Mouse (Mus musculus) liver, embryonic 16.5 days (tissue): Measurements from ENCODE around the gene Ppp4r2. TPM values are rescaled to one million over a fixed set of nuclear protein-coding genes. Genes with fewer than 3 reads are reported as not detected.

Experiments
- ATAC-seq: fragments of 200-750 bp; cut with Nextera tagmentation; 2 replicates; pipeline ENCODE4 v1.8.0; 2017; ENCODE audit warnings: low read depth, mild to moderate bottlenecking, moderate number of reproducible peaks, moderate library complexity
- H3K27ac ChIP-seq: fragments of 300-500 bp; sonication (generic); 2 replicates; pipeline ENCODE4 v1.5.1; 2014; ENCODE audit warnings: mild to moderate bottlenecking, low read length
- H3K27me3 ChIP-seq: fragments of 300-500 bp; sonication (generic); 2 replicates; pipeline ENCODE4 v1.6.1; 2014; ENCODE audit warnings: low read depth, low read length, mixed read lengths; ENCODE audit not compliant: control insufficient read depth, insufficient read depth
- H3K36me3 ChIP-seq: fragments of 300-500 bp; sonication (generic); 2 replicates; pipeline ENCODE4 v1.6.1; 2014; ENCODE audit warnings: mild to moderate bottlenecking; ENCODE audit not compliant: control insufficient read depth, insufficient read depth
- H3K4me1 ChIP-seq: fragments of 300-500 bp; sonication (generic); 2 replicates; pipeline ENCODE4 v1.6.1; 2014; ENCODE audit warnings: low read depth, low read length, mixed read lengths; ENCODE audit not compliant: control insufficient read depth
- H3K4me2 ChIP-seq: fragments of 300-500 bp; sonication (generic); 2 replicates; pipeline ENCODE4 v1.6.1; 2014; ENCODE audit warnings: low read depth, low read length, mixed read lengths
- H3K4me3 ChIP-seq: fragments of 300-500 bp; sonication (generic); 2 replicates; pipeline ENCODE4 v1.5.1; 2014; ENCODE audit warnings: low read depth, mild to moderate bottlenecking, low read length
- H3K9ac ChIP-seq: fragments of 300-500 bp; sonication (generic); 2 replicates; pipeline ENCODE4 v1.6.1; 2014; ENCODE audit warnings: low read depth, low read length
- H3K9me3 ChIP-seq: fragments of 300-500 bp; sonication (generic); replicated peaks from 2 replicates; pipeline ENCODE4 v1.6.1; 2016; ENCODE audit warnings: low read length; ENCODE audit not compliant: control insufficient read depth
- WGBS: fragments of 180-500 bp; shearing (Covaris S2); extraction: QIAGEN DNeasy Blood & Tissue Kit; methylation state at CpG from one replicate; pipeline ENCODE4 v1.1.7; 2014; ENCODE audit not compliant: insufficient replicate concordance; 5-methylcytosine and 5-hydroxymethylcytosine counted together
- polyA plus RNA-seq: library from polyadenylated mRNA; unstranded; fragments of >200 nt; fragmentation: Nextera tagmentation; extraction: Ambion mirVana; gene quantifications from 2 replicates; pipeline ENCODE4 v1.2.1, GENCODE M21; 2015

The Ppp4r2 gene
- polyA plus RNA-seq, 1 experiment from 2014 or later = 4.6 TPM

DNA sequence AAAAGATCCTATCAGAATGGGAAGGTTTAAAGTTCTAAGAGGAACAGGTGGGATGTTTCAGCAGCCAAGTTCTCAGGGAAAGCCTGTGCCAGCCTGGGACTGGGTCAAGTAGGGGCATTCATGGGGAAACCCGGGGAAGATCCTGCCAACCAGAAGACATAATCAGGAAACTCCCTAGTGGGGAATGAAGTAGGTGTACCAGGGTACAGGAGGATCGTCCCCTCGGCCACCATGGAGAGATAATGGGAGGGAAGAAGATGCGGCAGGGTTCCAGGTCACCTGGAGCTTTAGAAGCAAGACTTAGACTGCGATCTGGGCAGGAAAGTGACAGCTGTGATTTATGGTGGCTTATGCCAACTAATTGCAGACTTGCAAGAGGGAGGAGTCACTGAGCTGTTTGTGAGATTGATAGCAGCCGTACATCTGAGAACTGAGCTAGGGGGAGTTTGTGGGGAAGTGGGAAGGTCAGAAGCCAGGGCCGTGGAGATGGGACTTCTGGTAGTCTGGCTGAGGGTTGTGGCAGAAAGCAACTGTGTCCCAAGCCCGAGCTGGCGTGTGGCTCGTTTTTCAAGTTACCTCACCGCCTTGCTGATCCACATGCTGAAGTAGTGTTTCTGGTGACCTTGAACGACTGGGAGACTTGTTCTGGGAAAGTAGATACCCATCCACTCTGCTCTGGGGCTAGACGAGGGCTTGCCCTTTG lies 30.9 kb upstream of the Ppp4r2 start:
- Histone ChIP-seq H3K27ac (no peak overlapping the region), H3K4me2 (no peak overlapping the region), H3K27me3 (no peaks in the 10 kb centered on the region), H3K9ac (no peak overlapping the region), H3K4me1 (no peaks in the 10 kb centered on the region), H3K4me3 (no peak overlapping the region), H3K9me3 (no peaks in the 10 kb centered on the region), H3K36me3 (no peaks in the 10 kb centered on the region)
- WGBS = 54% methylated on average over 13 of the region's 13 CpGs
- ATAC-seq = no peak

DNA sequence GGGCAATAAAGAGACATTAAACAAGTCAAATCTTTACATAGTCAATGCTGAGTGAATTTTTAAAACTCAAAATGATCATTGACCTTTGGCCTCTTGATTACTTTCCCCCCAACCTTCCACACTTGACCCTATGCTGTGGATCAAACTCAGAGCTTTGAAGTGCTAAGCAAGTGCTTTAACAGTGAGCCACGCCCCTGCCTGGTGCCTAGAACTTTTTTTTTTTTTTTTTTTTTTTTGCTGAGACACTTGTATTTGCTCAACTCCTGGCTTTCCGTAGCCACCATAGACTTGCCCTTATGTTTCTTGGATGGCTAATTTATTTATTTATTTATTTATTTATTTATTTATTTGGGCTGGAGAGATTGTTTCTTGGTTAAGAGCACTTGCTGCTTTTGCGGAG lies 30.2 kb upstream of the Ppp4r2 start:
- Histone ChIP-seq H3K27ac (no peak overlapping the region), H3K4me2 (no peak overlapping the region), H3K4me1 (no peaks in the 10 kb centered on the region), H3K36me3 (no peaks in the 10 kb centered on the region), H3K9me3 (no peaks in the 10 kb centered on the region), H3K9ac (no peak overlapping the region), H3K4me3 (no peak overlapping the region), H3K27me3 (no peaks in the 10 kb centered on the region)
- WGBS = 75% methylated on average over 3 of the region's 3 CpGs
- no peak for ATAC-seq

GRCm38 (mm10) chr6:100807187-100807586 lies 26.2 kb upstream of the Ppp4r2 start:
- Histone ChIP-seq H3K4me1 (no peaks in the 10 kb centered on the region), H3K27ac (no peak overlapping the region), H3K4me3 (no peak overlapping the region), H3K9me3 (no peaks in the 10 kb centered on the region), H3K9ac (no peak overlapping the region), H3K4me2 (no peak overlapping the region), H3K27me3 (no peaks in the 10 kb centered on the region), H3K36me3 (no peaks in the 10 kb centered on the region)
- no peak for ATAC-seq
- 77% methylated on average over 9 of the region's 9 CpGs for WGBS

DNA sequence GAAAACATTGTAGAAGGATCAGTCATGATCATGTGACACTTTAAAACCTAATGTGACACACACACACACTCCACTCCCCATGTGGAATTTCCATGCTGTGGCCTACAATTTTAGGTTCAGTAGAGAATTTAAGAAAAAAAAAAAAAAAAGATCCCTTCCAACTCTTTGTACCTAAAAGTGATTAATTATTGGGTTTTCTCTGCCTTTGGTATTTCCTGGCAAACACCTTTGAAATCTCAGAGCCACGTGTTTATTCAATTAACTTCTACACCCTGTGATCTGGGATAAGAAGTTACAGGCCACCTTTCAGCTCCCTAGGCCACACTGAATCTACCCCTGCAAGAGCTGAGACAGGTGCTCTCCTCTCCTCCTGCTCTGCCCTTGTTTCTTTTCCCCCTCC lies 25.7 kb upstream of the Ppp4r2 start:
- H3K4me1 ChIP-seq = no peaks in the 10 kb centered on the region
- H3K27me3 ChIP-seq = no peaks in the 10 kb centered on the region
- H3K9ac ChIP-seq = no peak overlapping the region
- H3K4me3 ChIP-seq = no peak overlapping the region
- WGBS = 39% methylated on average over 1 of the region's 1 CpGs
- H3K9me3 ChIP-seq = no peaks in the 10 kb centered on the region
- no peak overlapping the region for H3K27ac ChIP-seq
- ATAC-seq = no peak
- no peaks in the 10 kb centered on the region for H3K36me3 ChIP-seq
- H3K4me2 ChIP-seq = no peak overlapping the region

- no peak overlapping the region for H3K27ac ChIP-seq
- 58% methylated on average over 6 of the region's 6 CpGs for WGBS
These were observed 25.1 kb upstream of the Ppp4r2 start for GRCm38 (mm10) chr6:100808221-100808778.

DNA sequence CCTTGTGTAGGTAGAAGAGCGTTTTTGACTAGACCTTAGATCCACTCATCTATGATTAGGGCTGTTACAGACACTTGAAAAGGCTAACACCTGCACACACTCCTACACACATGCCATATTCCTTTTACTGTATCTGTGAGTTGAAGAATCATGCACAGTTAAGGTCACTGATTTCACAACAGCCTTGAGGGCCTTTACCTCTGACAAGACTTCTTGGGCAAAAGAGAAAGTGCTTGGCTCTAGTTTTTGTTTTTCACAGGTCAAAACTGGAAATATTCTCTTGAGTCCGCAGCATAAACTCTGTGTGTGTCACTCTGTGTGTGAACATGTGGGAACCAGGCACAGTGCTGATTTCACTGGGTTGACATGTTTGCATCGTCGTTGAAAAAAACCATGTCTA lies 23.3 kb upstream of the Ppp4r2 start:
- Histone ChIP-seq H3K9me3 (no peaks in the 10 kb centered on the region), H3K4me2 (no peak overlapping the region), H3K4me1 (no peaks in the 10 kb centered on the region), H3K36me3 (no peaks in the 10 kb centered on the region), H3K27ac (no peak overlapping the region), H3K27me3 (no peaks in the 10 kb centered on the region), H3K4me3 (no peak overlapping the region), H3K9ac (no peak overlapping the region)
- ATAC-seq = no peak
- WGBS = 62% methylated on average over 4 of the region's 4 CpGs

More at GRCm38 (mm10) chr6:100808221-100808778, 25.1 kb upstream of the Ppp4r2 start:
- H3K4me2 ChIP-seq = no peak overlapping the region
- no peaks in the 10 kb centered on the region for H3K27me3 ChIP-seq
- H3K9me3 ChIP-seq = no peaks in the 10 kb centered on the region
- no peak overlapping the region for H3K4me3 ChIP-seq
- ATAC-seq = no peak
- no peaks in the 10 kb centered on the region for H3K36me3 ChIP-seq
- no peak overlapping the region for H3K9ac ChIP-seq
- no peaks in the 10 kb centered on the region for H3K4me1 ChIP-seq

DNA sequence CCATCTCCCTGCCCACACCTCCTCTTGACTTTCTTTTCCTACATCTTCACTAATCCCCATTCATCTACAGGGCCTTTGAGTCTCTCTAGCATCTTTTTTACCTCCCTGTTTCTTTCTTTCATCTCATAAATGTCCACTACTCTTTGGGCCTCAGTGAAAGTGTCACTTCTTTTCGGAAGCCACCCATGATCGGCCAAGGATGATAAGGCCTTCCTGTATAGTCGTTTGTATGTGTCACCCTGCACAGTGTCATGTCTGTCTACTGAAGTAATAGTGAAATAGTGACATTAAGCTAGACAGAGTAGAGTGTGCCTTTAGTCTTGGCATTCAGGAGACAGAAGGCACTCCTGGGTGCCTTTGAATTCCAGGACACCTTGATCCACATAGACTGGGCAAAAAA lies 21.7 kb upstream of the Ppp4r2 start:
- Histone ChIP-seq H3K9ac (no peak overlapping the region), H3K27ac (no peak overlapping the region), H3K9me3 (no peaks in the 10 kb centered on the region), H3K4me3 (no peak overlapping the region), H3K27me3 (no peaks in the 10 kb centered on the region), H3K36me3 (no peaks in the 10 kb centered on the region), H3K4me2 (no peak overlapping the region), H3K4me1 (no peaks in the 10 kb centered on the region)
- no peak for ATAC-seq
- 35% methylated on average over 3 of the region's 3 CpGs for WGBS

- Histone ChIP-seq H3K36me3 (no peaks in the 10 kb centered on the region), H3K9ac (no peak overlapping the region), H3K4me2 (no peak overlapping the region), H3K27me3 (no peaks in the 10 kb centered on the region), H3K9me3 (no peaks in the 10 kb centered on the region), H3K27ac (no peak overlapping the region), H3K4me3 (no peak overlapping the region), H3K4me1 (no peaks in the 10 kb centered on the region)
- 64% methylated on average over 2 of the region's 2 CpGs for WGBS
- no peak for ATAC-seq
These were observed 12.1 kb upstream of the Ppp4r2 start for GRCm38 (mm10) chr6:100821367-100821766.

DNA sequence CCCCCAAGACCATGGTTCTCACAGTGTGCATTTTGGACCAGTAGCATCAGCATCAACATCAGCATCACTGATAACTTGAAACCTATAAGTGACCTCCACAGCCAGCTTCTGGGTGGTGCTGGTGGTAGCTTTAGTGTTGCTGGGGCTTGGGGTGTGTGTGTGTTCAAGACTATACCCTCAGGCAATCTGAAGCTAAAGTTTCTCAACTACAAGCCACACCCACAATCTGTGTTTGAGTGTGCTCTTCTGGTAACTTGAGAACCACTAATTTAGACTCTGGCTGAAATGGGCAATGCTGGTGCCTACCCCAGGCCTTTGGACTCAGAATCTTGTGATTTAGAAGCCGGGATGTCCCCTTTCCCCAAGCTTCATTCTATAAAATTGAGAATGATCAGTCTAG lies 10.1 kb upstream of the Ppp4r2 start:
- Histone ChIP-seq H3K4me2 (no peak overlapping the region), H3K27ac (no peak overlapping the region), H3K4me1 (no peaks in the 10 kb centered on the region), H3K9ac (no peak overlapping the region), H3K4me3 (no peak overlapping the region), H3K36me3 (no peaks in the 10 kb centered on the region), H3K9me3 (no peaks in the 10 kb centered on the region), H3K27me3 (no peaks in the 10 kb centered on the region)
- no peak for ATAC-seq
- 54% methylated on average over 1 of the region's 1 CpGs for WGBS
